ENCODE assay signal across 25 mouse cellular contexts in genomic region chrX:134141986-134142385, GRCm38 (mm10). TPM values are rescaled to one million over a fixed set of nuclear protein-coding genes. Genes with fewer than 3 reads are reported as not detected.
"Had no signal": no experiment of that assay in that cellular context is flagged by ENCODE, and none has a peak within 500 bp of the region (broad histone marks: within the 10 kb centered on the region; RNA-seq: fewer than 3 reads in every experiment).

No protein-coding gene starts in this region.

- H3K4me2 ChIP-seq: liver, embryonic 15.5 days; lung, embryonic 14.5 days; midbrain, embryonic 12.5 days; midbrain, embryonic 15.5 days; neural tube, embryonic 13.5 days had no signal

- H3K4me3 ChIP-seq: liver, embryonic 15.5 days; midbrain, embryonic 12.5 days; midbrain, embryonic 15.5 days; neural tube, embryonic 13.5 days had no signal

- DNase-seq: kidney, adult 18-20 months; kidney, adult 9 months; kidney, postnatal 14 days; kidney, postnatal 4 days; layer of hippocampus, adult 9-11 months; lung, embryonic 14.5 days; thymus, adult 18-20 months; thymus, postnatal 36 days had no signal

- H3K27ac ChIP-seq: liver, embryonic 15.5 days; midbrain, embryonic 12.5 days; midbrain, embryonic 15.5 days; neural tube, embryonic 13.5 days had no signal

- H3K9ac ChIP-seq: liver, embryonic 15.5 days; lung, embryonic 14.5 days; midbrain, embryonic 12.5 days; midbrain, embryonic 15.5 days; neural tube, embryonic 13.5 days had no signal

- H3K27me3 ChIP-seq: liver, embryonic 15.5 days; midbrain, embryonic 15.5 days had no signal

- H3K4me1 ChIP-seq: liver, embryonic 15.5 days; midbrain, embryonic 12.5 days; midbrain, embryonic 15.5 days; neural tube, embryonic 13.5 days had no signal

- ATAC-seq: intestine, embryonic 16.5 days; lung, postnatal 0 days; midbrain, embryonic 15.5 days had no signal

- H3K9me3 ChIP-seq: liver, embryonic 15.5 days; midbrain, embryonic 12.5 days; midbrain, embryonic 15.5 days; neural tube, embryonic 13.5 days had no signal

- H3K36me3 ChIP-seq: liver, embryonic 15.5 days; midbrain, embryonic 12.5 days; midbrain, embryonic 15.5 days; neural tube, embryonic 13.5 days had no signal

RNA-seq across cellular contexts. Expression of gene Xkrx, which starts 19.9 kb away (rescaled TPM):
- polyA plus RNA-seq: liver, embryonic 15.5 days had no signal

RNA-seq across cellular contexts. Expression of gene Arl13a, which starts 45.3 kb away (rescaled TPM):
- total RNA-seq: layer of hippocampus, adult 18-20 months; layer of hippocampus, postnatal 25 days; left cerebral cortex, adult 18-20 months; left cerebral cortex, postnatal 36 days; neutrophil, adult 5-6 weeks had no signal
- polyA plus RNA-seq: intestine, embryonic 16.5 days; limb, embryonic 11.5 days; limb, embryonic 14.5 days; liver, embryonic 15.5 days; lung, embryonic 14.5 days; lung, postnatal 0 days; midbrain, embryonic 12.5 days; midbrain, embryonic 15.5 days; neural tube, embryonic 13.5 days; small intestine, adult 2 months; spleen, adult 2 months; stomach, embryonic 16.5 days; urinary bladder, adult 2 months had no signal
